Mouse (Mus musculus): ENCODE measurements around the gene Eno3.

- no peak for TF ChIP-seq ZC3H11A (IDR thresholded peaks at IDR 0.05; ENCODE audit: low read depth, low read length)
- no peak for TF ChIP-seq JUND (conservative IDR thresholded peaks at IDR 0.05; ENCODE audit: low read depth, low read length)
- no peak for TF ChIP-seq MEF2A (IDR thresholded peaks at IDR 0.05; ENCODE audit: borderline replicate concordance, low read depth, low read length)
- TF ChIP-seq KAT2A (IDR thresholded peaks at IDR 0.05; ENCODE audit: insufficient replicate concordance, low read length) = no peak
Measured at GRCm38 (mm10) chr11:70637764-70638163, 19.2 kb upstream of the Eno3 start.

Data from CH12.LX (cell line).